Mouse (Mus musculus) layer of hippocampus, adult 9-10 months (tissue): ENCODE measurements around the gene Eif3l.
A peak's percentile ranks its signal among the peaks of the same experiment; 100 is the strongest.
"Not testable (repeated sequence)": the region's sequence is repeated elsewhere in the genome, so short reads cannot be mapped to it uniquely, and the experiment has no call there.

Source experiments
- DNase-seq: peaks from one replicate; pipeline ENCODE4 v3.0.0; 2022; ENCODE audit warnings: low spot score

The Eif3l gene

DNA sequence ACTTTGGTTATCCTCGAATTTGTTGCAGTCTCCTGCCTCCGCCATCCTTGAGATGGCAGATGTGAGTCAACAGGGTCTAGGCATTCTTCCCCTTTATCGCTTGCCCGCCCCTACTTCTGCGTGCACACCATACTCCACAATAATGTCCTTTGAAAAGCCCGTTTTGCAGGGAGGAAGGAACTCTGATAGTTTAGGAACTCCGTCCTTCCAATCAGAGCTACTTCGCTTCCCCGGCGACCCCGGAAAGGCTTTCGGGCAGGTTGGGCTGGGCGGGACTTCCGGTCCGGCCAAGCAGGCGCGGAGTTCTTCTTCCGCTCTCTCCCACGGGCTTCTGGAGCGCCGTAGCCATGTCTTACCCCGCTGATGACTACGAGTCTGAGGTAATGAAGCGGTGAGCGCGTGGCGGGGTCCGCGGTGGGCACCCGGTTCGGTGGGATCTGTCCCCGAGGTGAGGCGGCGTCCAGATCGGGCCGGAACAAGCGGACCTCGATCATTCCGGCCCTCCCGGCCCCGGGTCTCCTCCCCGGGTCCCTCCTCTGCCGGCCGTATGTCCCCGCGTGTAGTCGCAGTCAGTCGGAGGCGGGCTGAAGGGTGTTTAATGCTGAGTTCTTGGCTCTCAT lies at the start of gene Eif3l:
Gene Eif3l (plus strand): TSS at position 267 of the 620 bp plus-strand sequence.
- DNase-seq: no peak

GRCm38 (mm10) chr15:79025687-79026308 lies 49.2 kb upstream of the Eif3l start:
- DNase-seq: no peak

DNA sequence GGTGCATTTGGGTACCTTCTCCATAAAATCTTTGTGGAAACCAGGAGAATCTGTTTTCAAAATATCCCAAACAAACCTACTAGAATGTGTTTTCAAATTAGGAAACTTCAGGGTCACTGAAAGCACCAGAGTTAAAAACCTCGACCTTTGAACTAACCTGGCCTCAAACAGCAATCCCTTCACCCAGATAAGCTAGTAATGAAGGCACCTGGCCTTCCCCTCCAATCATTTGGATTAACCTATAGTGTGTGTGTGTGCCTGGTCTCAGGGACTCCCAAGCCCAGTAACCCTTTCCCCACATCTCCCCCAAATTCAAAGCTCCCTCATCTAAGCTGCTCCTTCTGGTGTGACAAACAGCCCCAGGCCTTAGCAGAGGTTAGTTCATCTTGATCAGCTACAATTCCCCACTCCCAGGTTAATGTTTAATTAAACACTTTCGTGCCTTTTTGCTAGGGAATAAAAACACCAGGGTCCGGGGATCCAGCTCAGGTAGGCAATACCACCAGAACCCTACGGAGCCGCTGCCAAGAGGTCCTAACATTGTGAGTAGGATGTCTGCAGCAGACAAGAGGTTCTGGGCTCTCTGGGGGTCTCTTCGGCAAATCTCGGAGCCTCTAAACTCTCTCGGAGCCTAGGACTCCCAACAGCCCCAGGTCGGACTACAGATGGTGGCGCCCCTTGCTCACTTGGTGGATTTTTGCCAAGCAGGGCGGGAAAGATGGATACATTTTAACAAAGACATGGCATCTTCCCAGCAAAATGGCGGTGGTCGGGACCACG lies 48.3 kb upstream of the Eif3l start:
- DNase-seq: no peak

DNA sequence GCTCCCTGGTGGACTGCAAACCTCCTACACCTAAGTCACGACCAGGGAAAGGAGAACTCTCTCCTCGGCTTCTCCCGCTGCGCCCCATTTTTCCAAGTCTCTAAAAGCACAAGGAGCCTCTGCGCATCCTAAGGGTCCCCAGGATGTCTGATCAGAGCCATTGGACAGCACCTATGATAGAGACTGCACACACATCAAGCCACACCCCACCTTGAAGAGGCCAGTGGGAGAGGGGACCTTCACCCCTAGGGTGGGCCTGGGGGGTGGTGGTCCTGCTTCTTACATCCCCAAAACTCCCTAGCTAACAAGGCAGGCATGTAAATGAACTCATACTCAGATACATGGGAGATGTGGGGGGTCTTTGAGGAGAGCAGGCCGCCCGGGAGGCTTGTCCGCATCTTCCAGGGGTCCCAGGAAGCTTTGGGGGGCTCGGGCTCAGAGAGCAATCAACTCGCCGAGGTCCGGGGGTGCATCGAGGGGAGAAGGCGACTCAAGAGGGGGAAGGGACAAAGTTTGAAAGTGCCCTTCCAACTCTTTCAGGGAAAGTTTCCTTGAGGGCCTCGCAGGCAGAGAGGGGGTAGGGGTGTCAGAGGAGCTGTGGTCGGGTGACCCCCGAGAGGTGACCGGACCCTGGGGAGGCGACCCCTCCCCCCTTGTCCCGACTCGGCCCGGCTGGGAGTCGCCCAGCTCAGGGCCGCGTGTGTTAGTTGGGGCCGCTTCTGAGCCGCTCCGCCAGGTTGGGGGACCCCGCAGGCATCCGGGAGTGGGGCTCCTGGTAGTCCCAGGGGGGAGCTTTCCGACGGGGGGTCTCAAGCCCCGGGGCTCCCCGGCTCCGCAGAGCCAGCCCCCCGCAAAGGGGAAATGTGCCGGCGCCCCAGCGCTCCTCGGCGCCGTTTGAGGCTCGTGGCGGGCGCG lies 47.4 kb upstream of the Eif3l start:
- DNase-seq: no peak

DNA sequence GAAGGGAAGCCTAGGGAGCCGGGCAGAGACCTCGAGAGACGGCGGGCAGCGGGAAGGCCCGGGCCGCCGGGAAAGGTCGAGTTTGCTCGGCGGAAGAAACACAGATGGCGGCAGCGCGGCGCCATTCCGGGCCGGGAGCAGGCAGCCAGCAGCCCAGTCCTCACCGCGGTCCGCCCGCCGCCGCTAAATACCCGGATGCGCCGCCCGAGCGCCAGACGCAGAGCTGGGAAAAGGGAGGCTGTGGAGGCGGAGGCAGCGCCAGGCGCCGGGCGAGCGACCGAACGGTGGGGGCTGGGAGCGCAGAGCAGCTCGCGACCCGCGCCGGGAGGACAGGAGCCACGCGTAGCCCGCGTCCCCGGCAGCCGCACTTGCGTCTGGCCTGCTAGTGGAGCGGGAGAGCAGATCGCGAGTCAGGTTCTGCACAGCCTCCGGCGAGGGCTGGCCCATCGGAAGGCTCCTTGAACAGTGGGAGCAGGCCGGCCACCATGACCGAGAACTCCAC lies 46.7 kb upstream of the Eif3l start, which contains the start of gene H1f0:
Gene H1f0 (plus strand): TSS at position 214 of the 502 bp plus-strand sequence.
- peak; percentile 67 for DNase-seq

DNA sequence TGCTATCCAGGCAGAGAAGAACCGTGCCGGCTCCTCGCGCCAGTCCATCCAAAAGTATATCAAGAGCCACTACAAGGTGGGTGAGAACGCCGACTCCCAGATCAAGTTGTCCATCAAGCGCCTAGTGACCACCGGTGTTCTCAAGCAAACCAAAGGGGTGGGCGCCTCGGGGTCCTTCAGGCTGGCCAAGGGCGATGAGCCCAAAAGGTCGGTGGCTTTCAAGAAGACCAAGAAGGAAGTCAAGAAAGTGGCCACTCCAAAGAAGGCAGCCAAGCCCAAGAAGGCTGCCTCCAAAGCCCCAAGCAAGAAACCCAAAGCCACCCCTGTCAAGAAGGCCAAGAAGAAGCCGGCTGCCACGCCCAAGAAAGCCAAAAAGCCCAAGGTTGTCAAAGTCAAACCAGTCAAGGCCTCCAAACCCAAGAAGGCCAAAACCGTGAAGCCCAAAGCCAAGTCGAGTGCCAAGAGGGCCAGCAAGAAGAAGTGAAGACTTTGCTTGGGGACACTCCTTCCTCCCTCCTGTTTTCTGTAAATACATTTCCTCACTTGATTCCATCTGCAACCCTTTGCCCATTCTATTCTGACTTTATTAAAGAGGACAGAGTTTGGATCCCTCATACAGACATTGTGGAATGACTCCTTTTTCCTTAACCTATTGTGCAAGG lies 46.0 kb upstream of the Eif3l start:
- DNase-seq: no peak

GRCm38 (mm10) chr15:79029519-79030241 lies 45.3 kb upstream of the Eif3l start:
- DNase-seq: no peak

- peak; percentile 59 for DNase-seq
Measured at GRCm38 (mm10) chr15:79030551-79031435, 44.2 kb upstream of the Eif3l start.

DNA sequence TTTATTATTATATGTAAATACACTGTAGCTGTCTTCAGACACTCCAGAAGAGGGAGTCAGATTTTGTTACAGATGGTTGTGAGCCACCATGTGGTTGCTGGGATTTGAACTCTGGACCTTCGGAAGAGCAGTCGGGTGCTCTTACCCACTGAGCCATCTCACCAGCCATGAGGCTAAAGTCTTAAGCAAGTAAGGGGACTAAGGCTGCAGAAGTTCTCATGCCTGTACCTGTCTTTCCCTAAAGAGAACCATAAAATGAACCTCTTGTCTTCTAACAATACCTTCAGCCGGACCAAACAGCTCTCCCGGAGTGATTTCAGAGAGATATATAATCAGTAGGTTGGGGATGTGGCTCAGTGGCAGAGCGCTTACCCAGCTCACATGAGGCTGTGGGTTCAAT lies 43.1 kb upstream of the Eif3l start:
- DNase-seq: not testable (repeated sequence)

GRCm38 (mm10) chr15:79037913-79038328 lies 37.1 kb upstream of the Eif3l start:
- DNase-seq: no peak

GRCm38 (mm10) chr15:79038331-79038730 lies 36.6 kb upstream of the Eif3l start:
- no peak for DNase-seq

GRCm38 (mm10) chr15:79038853-79039252 lies 36.1 kb upstream of the Eif3l start:
- DNase-seq: no peak

- DNase-seq: no peak
Measured at GRCm38 (mm10) chr15:79040501-79041416, 34.2 kb upstream of the Eif3l start.

- no peak for DNase-seq
Measured at GRCm38 (mm10) chr15:79041585-79041984, 33.4 kb upstream of the Eif3l start, which contains the start of gene Galr3. Gene Galr3, plus strand, starts transcription at chr15:79041885.

DNA sequence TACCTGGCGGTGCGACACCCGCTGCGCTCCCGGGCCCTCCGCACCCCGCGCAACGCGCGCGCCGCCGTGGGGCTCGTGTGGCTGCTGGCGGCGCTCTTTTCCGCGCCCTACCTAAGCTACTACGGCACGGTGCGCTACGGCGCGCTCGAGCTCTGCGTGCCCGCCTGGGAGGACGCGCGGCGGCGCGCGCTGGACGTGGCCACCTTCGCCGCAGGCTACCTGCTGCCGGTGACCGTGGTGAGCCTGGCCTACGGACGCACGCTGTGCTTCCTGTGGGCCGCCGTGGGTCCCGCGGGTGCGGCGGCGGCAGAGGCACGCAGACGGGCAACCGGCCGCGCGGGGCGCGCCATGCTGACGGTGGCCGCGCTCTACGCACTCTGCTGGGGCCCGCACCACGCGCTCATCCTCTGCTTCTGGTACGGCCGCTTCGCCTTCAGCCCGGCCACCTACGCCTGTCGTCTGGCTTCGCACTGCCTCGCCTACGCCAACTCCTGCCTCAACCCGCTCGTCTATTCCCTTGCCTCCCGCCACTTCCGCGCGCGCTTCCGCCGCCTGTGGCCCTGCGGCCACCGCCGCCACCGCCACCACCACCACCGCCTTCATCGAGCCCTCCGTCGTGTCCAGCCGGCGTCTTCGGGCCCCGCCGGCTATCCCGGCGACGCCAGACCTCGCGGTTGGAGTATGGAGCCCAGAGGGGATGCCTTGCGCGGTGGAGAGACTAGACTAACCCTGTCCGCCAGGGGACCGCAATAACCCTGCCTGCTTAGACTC lies 32.1 kb upstream of the Eif3l start:
- no peak for DNase-seq

DNA sequence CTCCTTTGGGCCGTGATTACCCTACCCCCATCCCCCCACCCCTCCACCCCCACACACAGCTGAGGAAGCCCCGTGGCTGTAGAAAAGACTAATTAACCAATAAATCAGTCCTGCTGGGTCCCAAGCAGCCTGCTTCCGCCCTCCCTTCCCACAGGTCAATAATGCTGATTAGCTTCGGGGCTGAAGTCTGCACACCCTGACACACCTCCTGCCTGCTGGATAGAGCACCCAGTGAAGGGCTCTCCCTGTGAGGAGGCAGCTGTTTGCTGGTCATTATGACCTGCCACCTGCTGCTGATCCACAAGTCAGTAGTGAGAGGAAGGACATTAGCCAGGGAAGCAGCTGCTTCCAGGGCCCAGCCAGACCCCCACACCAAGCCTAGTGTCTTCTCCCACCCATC lies 30.1 kb upstream of the Eif3l start:
- DNase-seq: no peak

DNA sequence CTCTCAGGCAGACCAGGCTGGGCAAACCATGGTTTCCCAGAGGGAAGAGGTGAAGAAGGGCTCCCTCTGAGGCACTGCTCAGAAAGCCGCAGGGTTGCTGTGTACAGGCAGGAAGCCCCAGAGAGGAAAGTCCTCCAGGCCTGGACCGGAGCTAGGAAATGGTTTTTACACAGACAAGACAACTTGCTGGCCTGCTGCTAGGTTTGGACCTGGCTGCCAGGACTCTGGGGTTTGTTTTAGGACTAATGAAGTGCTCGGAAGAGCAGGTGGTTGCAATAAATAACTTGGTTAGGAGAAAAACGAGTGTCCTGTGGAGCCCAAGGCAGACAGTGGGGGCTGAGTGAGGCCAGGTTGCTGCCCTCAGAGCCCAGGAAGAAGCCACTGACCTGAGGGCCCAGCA lies 26.8 kb upstream of the Eif3l start:
- no peak for DNase-seq
